Mouse (Mus musculus): Measurements from ENCODE around the gene Dnah1.
A peak's percentile ranks its signal among the peaks of the same experiment; 100 is the strongest.

Dnah1 gene

GRCm38 (mm10) chr14:31233070-31233995 lies 90.4 kb downstream of the Dnah1 start:
- no peak for DNase-seq

- no peak for DNase-seq
Measured at GRCm38 (mm10) chr14:31232404-31233069, 91.2 kb downstream of the Dnah1 start.

DNA sequence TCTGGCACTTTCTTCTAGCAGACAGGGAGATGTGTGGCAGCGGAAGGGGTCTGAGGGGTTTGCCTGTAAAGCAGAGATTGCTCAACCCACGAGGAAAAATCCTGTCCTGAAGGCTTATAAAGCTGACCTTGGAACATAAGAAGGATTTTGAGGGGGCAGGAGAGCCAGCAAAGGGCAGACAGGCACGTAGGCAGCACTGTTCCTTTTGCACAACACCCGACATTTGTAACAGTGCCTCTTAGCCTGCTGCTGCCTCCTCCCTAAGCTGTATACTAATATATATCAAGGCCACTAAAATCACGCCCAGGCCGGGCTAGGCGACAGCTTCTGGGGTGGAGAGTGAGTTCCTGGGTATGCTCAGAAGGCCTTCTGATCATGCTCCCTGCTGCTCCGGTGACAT lies 93.3 kb downstream of the Dnah1 start:
- DNase-seq = no peak

DNA sequence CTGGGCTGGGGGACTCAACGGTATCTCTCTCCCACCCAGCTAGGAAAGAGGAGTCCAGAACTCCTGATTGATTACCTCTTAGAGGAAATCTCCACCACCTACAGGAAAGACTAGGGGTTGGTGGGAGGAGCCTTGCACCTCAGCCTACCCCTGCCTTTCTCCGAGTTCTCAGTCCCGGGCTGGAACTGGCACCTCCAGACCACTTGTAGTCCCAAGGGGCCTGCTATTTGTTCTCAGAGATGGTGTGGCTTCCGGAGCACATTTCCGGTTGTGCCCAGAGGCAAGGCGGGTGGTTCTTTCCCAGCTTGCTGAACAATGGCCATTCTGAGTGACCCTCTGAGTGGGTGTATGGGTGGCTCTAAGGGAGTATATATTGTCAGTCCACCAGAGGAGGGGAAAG lies 95.5 kb downstream of the Dnah1 start:
- no peak for DNase-seq

DNA sequence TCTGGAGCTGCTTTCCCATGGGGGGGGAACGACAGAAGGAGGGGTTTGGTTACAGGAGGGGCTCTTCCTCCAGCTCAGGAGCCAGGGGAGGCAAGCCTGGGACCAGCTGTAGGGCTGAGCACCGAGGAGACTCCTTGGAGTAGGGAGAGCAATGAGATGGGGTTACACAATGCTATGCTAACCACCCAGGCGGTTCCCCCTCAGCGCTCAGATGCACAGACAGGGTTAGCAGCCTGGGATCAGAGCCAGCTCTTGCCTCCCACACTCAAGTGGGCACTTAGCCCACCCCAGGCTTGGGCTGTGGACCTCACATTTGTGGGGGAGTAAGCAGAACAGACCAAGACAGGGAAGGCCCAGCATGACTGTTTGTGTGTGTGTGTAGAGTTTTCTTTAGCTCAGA lies 96.7 kb downstream of the Dnah1 start:
- peak; percentile 46 to 60 for DNase-seq

GRCm38 (mm10) chr14:31217666-31218065 lies 106.0 kb downstream of the Dnah1 start, which contains the start of gene Sema3g:
Gene Sema3g, plus strand, starts transcription at chr14:31217860.
- peak; percentile 78 to 83 for DNase-seq

GRCm38 (mm10) chr14:31216846-31217245 lies 106.8 kb downstream of the Dnah1 start, which contains the start of gene Nisch:
Gene Nisch, minus strand, starts transcription at chr14:31216946.
- DNase-seq = no peak

- DNase-seq = peak; percentile 90
Measured at GRCm38 (mm10) chr14:31215157-31216002, 108.3 kb downstream of the Dnah1 start.

GRCm38 (mm10) chr14:31214684-31215083 lies 109.0 kb downstream of the Dnah1 start:
- no peak for DNase-seq

DNA sequence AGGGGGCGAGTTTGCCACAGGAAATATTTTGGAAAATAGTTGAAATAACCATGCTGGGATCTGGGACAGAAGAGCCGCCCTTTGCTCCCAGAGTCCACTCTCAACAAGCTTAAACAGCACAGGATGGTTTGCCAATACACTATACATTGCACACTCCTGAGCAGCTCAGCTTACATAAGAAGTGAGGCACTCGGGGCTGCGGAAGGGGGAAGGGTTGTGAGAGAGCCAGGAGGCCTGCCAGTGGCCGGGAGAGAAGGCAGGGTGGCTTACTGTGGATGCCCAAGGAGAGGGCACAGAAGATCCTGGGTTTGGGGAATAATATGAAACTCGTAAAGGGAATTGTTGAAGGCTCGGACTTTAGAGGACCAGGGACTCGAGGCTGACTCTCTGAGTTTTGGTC lies 109.8 kb downstream of the Dnah1 start:
- no peak for DNase-seq

DNA sequence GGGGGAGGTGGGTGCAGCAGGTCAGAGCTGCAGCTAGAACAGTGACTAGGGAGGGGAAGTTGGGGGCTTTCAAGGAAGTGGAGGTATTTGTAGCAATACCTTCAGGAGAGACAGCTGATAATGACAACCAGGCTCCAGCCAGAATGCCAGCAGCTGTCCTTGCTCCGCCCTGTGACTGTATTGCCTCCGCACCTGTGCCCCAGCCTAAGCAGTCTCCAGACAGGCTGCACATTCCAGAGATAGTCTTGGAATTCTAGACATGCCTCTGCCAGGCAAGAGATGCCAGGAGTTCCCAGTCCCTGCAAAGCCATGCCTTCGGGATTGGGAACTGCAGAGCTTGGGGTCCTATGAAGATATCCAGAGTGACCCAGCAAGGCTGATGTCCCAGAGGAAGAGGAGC lies 111.2 kb downstream of the Dnah1 start:
- no peak for DNase-seq

GRCm38 (mm10) chr14:31211854-31212253 lies 111.8 kb downstream of the Dnah1 start:
- DNase-seq = no peak

All from cerebellum, postnatal 14 days (tissue).